Mouse (Mus musculus) midbrain, postnatal 0 days (tissue): ENCODE results near the gene Phlda2. TPM values are rescaled to one million over a fixed set of nuclear protein-coding genes. Genes with fewer than 3 reads are reported as not detected.
A peak's percentile ranks its signal among the peaks of the same experiment; 100 is the strongest.

Source experiments
- ATAC-seq: fragments of 200-750 bp; cut with Nextera tagmentation; 2 replicates; pipeline ENCODE4 v1.8.0; 2017; ENCODE audit warnings: moderate number of reproducible peaks, mild to moderate bottlenecking, moderate TSS enrichment, moderate library complexity; ENCODE audit not compliant: low FRiP score
- DNase-seq: peaks from one replicate; pipeline ENCODE4 v3.0.0-alpha.2; 2015; ENCODE audit warnings: low spot score
- H3K27ac ChIP-seq: fragments of 300-500 bp; sonication (generic); 2 replicates; pipeline ENCODE4 v1.5.1; 2014; ENCODE audit warnings: low read depth, mild to moderate bottlenecking, low read length, mixed read lengths
- H3K27me3 ChIP-seq: fragments of 300-500 bp; sonication (generic); 2 replicates; pipeline ENCODE4 v1.6.1; 2014; ENCODE audit warnings: low read length, control low read depth, mixed read lengths; ENCODE audit not compliant: insufficient read depth
- H3K36me3 ChIP-seq: fragments of 300-500 bp; sonication (generic); 2 replicates; pipeline ENCODE4 v1.6.1; 2014; ENCODE audit warnings: low read length, control low read depth, mixed read lengths; ENCODE audit not compliant: insufficient read depth
- H3K4me1 ChIP-seq: fragments of 300-500 bp; sonication (generic); 2 replicates; pipeline ENCODE4 v1.6.1; 2014; ENCODE audit warnings: mild to moderate bottlenecking, control low read depth, antibody characterized with exemption, low read length, mixed read lengths; ENCODE audit not compliant: insufficient read depth
- H3K4me2 ChIP-seq: fragments of 300-500 bp; sonication (generic); 2 replicates; pipeline ENCODE4 v1.6.1; 2014; ENCODE audit warnings: low read depth, mild to moderate bottlenecking, low read length, mixed read lengths; ENCODE audit not compliant: poor library complexity, severe bottlenecking
- H3K4me3 ChIP-seq: fragments of 300-500 bp; sonication (generic); 2 replicates; pipeline ENCODE4 v1.5.1; 2014; ENCODE audit warnings: low read depth, mild to moderate bottlenecking, low read length, moderate library complexity
- H3K9ac ChIP-seq: fragments of 300-500 bp; sonication (generic); replicated peaks from 2 replicates; pipeline ENCODE4 v1.6.1; 2014; ENCODE audit warnings: mild to moderate bottlenecking, low read length, moderate library complexity, mixed read lengths; ENCODE audit not compliant: poor library complexity, severe bottlenecking
- H3K9me3 ChIP-seq: fragments of 300-500 bp; sonication (generic); 2 replicates; pipeline ENCODE4 v1.6.1; 2016; ENCODE audit warnings: low read length, control low read depth
- CTCF ChIP-seq: IDR thresholded peaks from 2 replicates; pipeline ENCODE4 v1.5.1; 2016; ENCODE audit warnings: antibody characterized with exemption, mild to moderate bottlenecking
- WGBS: fragments of 180-500 bp; shearing (Covaris S2); extraction: QIAGEN DNeasy Blood & Tissue Kit; methylation state at CpG from one replicate; pipeline ENCODE4 v1.1.7; 2014; 5-methylcytosine and 5-hydroxymethylcytosine counted together
- polyA plus RNA-seq: library from polyadenylated mRNA; unstranded; fragments of >200 nt; fragmentation: Nextera tagmentation; extraction: Ambion mirVana; gene quantifications from 2 replicates; pipeline ENCODE4 v1.2.1, GENCODE M21; 2015
- total RNA-seq: library from RNA; depleted of rRNA; stranded (reverse); fragments of >200 nt; gene quantifications from 2 replicates; pipeline ENCODE4 v1.2.3, GENCODE M21; 2014

The Phlda2 gene
- total and polyA plus RNA-seq, 2 experiments from 2014 or later: 0.51 to 10.0 TPM

GRCm38 (mm10) chr7:143506675-143507074 lies 3.7 kb upstream of the Phlda2 start:
- 30% methylated on average over 7 of the region's 7 CpGs for WGBS
- Histone ChIP-seq H3K9me3 (no peaks in the 10 kb centered on the region), H3K9ac (no peak overlapping the region), H3K4me1 (no peaks in the 10 kb centered on the region), H3K4me2 (no peak overlapping the region), H3K27me3 (peaks cover 27% of the 10 kb centered on the region), H3K27ac (no peak overlapping the region), H3K4me3 (no peak overlapping the region), H3K36me3 (no peaks in the 10 kb centered on the region; the same call in 1 of the 2 replicates)
- TF ChIP-seq CTCF: peak; percentile 83
- ATAC-seq (no peak), DNase-seq (peak; percentile 62)

GRCm38 (mm10) chr7:143506271-143506670 lies 3.3 kb upstream of the Phlda2 start:
- H3K4me3 ChIP-seq: no peak overlapping the region
- H3K27me3 ChIP-seq: peaks cover 30% of the 10 kb centered on the region
- H3K36me3 ChIP-seq: no peaks in the 10 kb centered on the region; the same call in 1 of the 2 replicates
- no peak overlapping the region for H3K27ac ChIP-seq
- H3K4me2 ChIP-seq: no peak overlapping the region
- WGBS: 66% methylated on average over 7 of the region's 7 CpGs
- DNase-seq: no peak
- H3K9me3 ChIP-seq: no peaks in the 10 kb centered on the region
- no peak for TF ChIP-seq CTCF
- H3K9ac ChIP-seq: no peak overlapping the region
- ATAC-seq: no peak
- no peaks in the 10 kb centered on the region for H3K4me1 ChIP-seq

- no peak overlapping the region for H3K9ac ChIP-seq
- no peak overlapping the region for H3K4me2 ChIP-seq
- H3K27ac ChIP-seq: no peak overlapping the region
- peak; percentile 67 for TF ChIP-seq CTCF
- H3K9me3 ChIP-seq: no peaks in the 10 kb centered on the region
- H3K36me3 ChIP-seq: no peaks in the 10 kb centered on the region; the same call in 1 of the 2 replicates
- DNase-seq (peak; percentile 69), ATAC-seq (no peak)
- no peak overlapping the region for H3K4me3 ChIP-seq
- 26% methylated on average over 11 of the region's 11 CpGs for WGBS
- peaks cover 35% of the 10 kb centered on the region for H3K27me3 ChIP-seq
- no peaks in the 10 kb centered on the region for H3K4me1 ChIP-seq
Measured at GRCm38 (mm10) chr7:143505823-143506222, 2.9 kb upstream of the Phlda2 start.

GRCm38 (mm10) chr7:143505411-143505810 lies 2.5 kb upstream of the Phlda2 start:
- peaks cover 39% of the 10 kb centered on the region for H3K27me3 ChIP-seq
- no peaks in the 10 kb centered on the region; the same call in 1 of the 2 replicates for H3K36me3 ChIP-seq
- H3K9ac ChIP-seq: no peak overlapping the region
- ATAC-seq (no peak), DNase-seq (no peak)
- H3K27ac ChIP-seq: no peak overlapping the region
- WGBS: 95% methylated on average over 2 of the region's 2 CpGs
- no peaks in the 10 kb centered on the region for H3K4me1 ChIP-seq
- no peaks in the 10 kb centered on the region for H3K9me3 ChIP-seq
- no peak overlapping the region for H3K4me3 ChIP-seq
- no peak for TF ChIP-seq CTCF
- H3K4me2 ChIP-seq: no peak overlapping the region

- no peak overlapping the region for H3K9ac ChIP-seq
- H3K27ac ChIP-seq: no peak overlapping the region
- no peak overlapping the region for H3K4me2 ChIP-seq
- no peaks in the 10 kb centered on the region for H3K36me3 ChIP-seq
- H3K4me3 ChIP-seq: no peak overlapping the region
- H3K9me3 ChIP-seq: no peaks in the 10 kb centered on the region
- DNase-seq (no peak), ATAC-seq (no peak)
- TF ChIP-seq CTCF: no peak
- no peaks in the 10 kb centered on the region for H3K4me1 ChIP-seq
- WGBS: 92% methylated on average over 6 of the region's 6 CpGs
- H3K27me3 ChIP-seq: peaks cover 47% of the 10 kb centered on the region
Measured at GRCm38 (mm10) chr7:143503926-143504325, 976 bp upstream of the Phlda2 start.

- 3% methylated on average over 55 of the region's 55 CpGs for WGBS
- Histone ChIP-seq H3K27me3 (peaks cover 47% of the 10 kb centered on the region), H3K27ac (no peak overlapping the region), H3K36me3 (no peaks in the 10 kb centered on the region), H3K4me3 (peak overlapping the region; percentile 35), H3K9ac (no peak overlapping the region), H3K9me3 (no peaks in the 10 kb centered on the region), H3K4me2 (peak overlapping the region; percentile 50), H3K4me1 (no peaks in the 10 kb centered on the region)
- DNase-seq (peak; percentile 47), ATAC-seq (no peak)
- TF ChIP-seq CTCF: no peak
Measured at GRCm38 (mm10) chr7:143501643-143502417, 1.1 kb downstream of the Phlda2 start.
